Mouse (Mus musculus) B cell, adult (primary cell): ENCODE results near the gene Fbxo10. TPM values are rescaled to one million over a fixed set of nuclear protein-coding genes. Genes with fewer than 3 reads are reported as not detected.

Experiments
- total RNA-seq: library from RNA; stranded (reverse); gene quantifications from 4 replicates; pipeline ENCODE4 v1.2.4, GENCODE M21; 2023; ENCODE audit not compliant: inconsistent age

The Fbxo10 gene
- total RNA-seq = 1.4 to 2.7 TPM (median 1.9 TPM) in 4 replicates

GRCm38 (mm10) chr4:45084021-45084894 is at the start of gene Fbxo10:
Gene Fbxo10, minus strand, starts transcription at chr4:45084604.

DNA sequence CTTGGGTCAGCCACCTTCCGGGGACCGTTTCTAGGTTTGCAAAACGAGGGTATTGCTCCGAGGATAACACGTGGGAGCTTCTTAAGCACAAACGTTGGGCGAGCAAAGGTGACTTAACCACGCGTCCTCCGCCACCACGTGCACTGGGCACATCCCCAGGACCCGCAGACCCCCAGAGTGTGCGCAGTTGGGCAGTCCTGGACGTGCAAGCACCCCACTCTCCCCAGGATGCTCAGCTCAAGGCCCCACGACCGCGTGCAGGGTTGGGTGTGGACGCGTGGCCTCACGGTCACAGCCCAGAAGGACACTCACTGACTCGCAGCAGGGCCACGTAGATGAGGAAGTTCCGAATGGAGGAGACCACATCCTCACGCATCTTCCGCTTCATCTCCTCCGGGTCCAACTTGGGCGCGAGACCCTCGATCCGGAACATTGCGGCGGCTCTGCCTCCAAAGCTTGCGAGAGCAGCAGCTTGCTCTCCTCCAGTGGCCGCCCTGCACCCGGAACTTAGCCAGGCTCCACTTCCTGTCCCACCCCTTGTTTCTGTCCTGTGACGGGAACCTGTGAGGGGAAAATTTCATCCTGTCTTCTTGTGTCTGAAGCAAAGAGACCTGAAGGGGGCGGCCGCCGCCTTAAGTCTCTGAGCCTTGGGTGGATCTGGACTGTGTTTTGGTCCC is 23.3 kb upstream of the Fbxo10 start, which contains the start of gene Tomm5:
Gene Tomm5, minus strand, starts transcription at position 514 of the 677 bp plus-strand sequence.

DNA sequence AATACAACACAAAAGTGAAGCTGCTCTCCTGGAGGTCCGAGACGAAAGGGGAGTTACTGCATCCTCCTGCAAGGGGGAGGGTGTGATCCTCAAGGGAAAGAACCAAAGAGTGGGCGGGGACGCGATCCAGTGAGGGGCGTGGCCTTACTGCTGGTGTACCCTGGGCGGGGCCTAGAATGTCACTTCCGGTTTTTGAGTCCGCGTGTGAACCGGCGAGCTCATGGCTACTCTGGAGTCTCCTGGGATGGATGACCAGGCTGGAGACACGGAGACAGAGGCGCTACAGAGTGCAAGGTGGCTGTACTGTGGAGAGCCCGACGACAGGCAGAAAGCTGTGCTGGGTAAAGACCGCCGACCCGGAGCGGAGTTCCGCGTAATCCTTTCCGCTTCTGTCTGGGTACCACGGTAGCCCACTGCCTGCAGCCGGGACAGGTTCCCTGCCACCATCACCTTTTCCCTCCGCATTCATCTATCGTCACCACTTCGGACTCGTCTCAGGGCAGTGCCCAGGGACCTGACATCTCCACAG is 65.9 kb downstream of the Fbxo10 start, which contains the start of gene Polr1e:
Gene Polr1e, plus strand, starts transcription at position 132 of the 529 bp plus-strand sequence.

GRCm38 (mm10) chr4:45012105-45012975 is 72.1 kb downstream of the Fbxo10 start, which contains the start of gene Zbtb5:
Gene Zbtb5, minus strand, starts transcription at chr4:45012412.

Other genes with a start within 250 kb of the Fbxo10 start
- 21.1 to 31.7 TPM (median 22.9 TPM) in 4 replicates for gene Grhpr, start 103.2 kb downstream of the Fbxo10 start, total RNA-seq
- 14.1 to 17.3 TPM (median 14.9 TPM) in 4 replicates for gene Zbtb5, start 72.2 kb downstream of the Fbxo10 start, total RNA-seq
- gene Polr1e, start 66.0 kb downstream of the Fbxo10 start, total RNA-seq = 23.9 to 29.5 TPM (median 27.3 TPM) in 4 replicates
- gene Tomm5, start 23.5 kb upstream of the Fbxo10 start, total RNA-seq = 44.6 to 47.3 TPM (median 46.9 TPM) in 4 replicates
- gene Frmpd1, start 100.3 kb upstream of the Fbxo10 start, total RNA-seq = not detected in 4 replicates
- gene Trmt10b, start 212.5 kb upstream of the Fbxo10 start, total RNA-seq = 6.0 to 16.6 TPM (median 9.3 TPM) in 4 replicates